Mouse (Mus musculus) CH12.LX (cell line): Measurements from ENCODE around the gene Chchd5. TPM values are rescaled to one million over a fixed set of nuclear protein-coding genes. Genes with fewer than 3 reads are reported as not detected.

ENCODE experiments used
- DNase-seq: peaks from one replicate; pipeline ENCODE4 v3.0.0-alpha.2; 2013; ENCODE audit errors: extremely low read depth
- H3K27ac ChIP-seq: 2 replicates; pipeline ENCODE4 v1.5.1; 2012; ENCODE audit warnings: low read depth, mild to moderate bottlenecking, control low read depth, moderate library complexity; ENCODE audit not compliant: insufficient read depth
- H3K27me3 ChIP-seq: replicated peaks from 2 replicates; pipeline ENCODE3; 2012; ENCODE audit warnings: inconsistent platforms
- H3K36me3 ChIP-seq, 2 experiments: replicated peaks in 1 of 2; 2 replicates each; pipeline versions ENCODE3 to v1.6.1; 2012; ENCODE audit warnings: inconsistent platforms in 1 of 2, low read length in 1 of 2, mild to moderate bottlenecking in 1 of 2, mixed read lengths in 1 of 2, moderate library complexity in 1 of 2; ENCODE audit not compliant: control insufficient read depth in 1 of 2, insufficient read depth in 1 of 2
- H3K4me1 ChIP-seq, 2 experiments: 2 replicates each; pipeline ENCODE4 v1.6.1; 2012; ENCODE audit warnings: inconsistent platforms in 1 of 2, moderate library complexity in 1 of 2; ENCODE audit not compliant: insufficient read depth in 2 of 2, control insufficient read depth in 1 of 2
- H3K4me2 ChIP-seq: 2 replicates; pipeline ENCODE4 v1.6.1; 2012; ENCODE audit warnings: low read depth, mild to moderate bottlenecking, control low read depth; ENCODE audit not compliant: poor library complexity, insufficient read depth, severe bottlenecking
- H3K4me3 ChIP-seq, 3 experiments: fragments of 150-350 bp in 1 of 3; sonication (generic) in 1 of 3; replicated peaks in 1 of 3; 2 replicates each; pipeline versions ENCODE3 to v1.5.1; 2011 to 2012; ENCODE audit warnings: low read depth in 2 of 3, low read length in 2 of 3, mild to moderate bottlenecking in 2 of 3, moderate library complexity in 2 of 3, control low read depth in 1 of 3, improper control_type of control experiment in 1 of 3, inconsistent platforms in 1 of 3, mixed read lengths in 1 of 3; ENCODE audit not compliant: poor library complexity in 1 of 3
- H3K79me2 ChIP-seq: replicated peaks from 2 replicates; pipeline ENCODE4 v1.6.1; 2012; ENCODE audit warnings: mild to moderate bottlenecking, moderate library complexity; ENCODE audit not compliant: control insufficient read depth, poor library complexity, insufficient read depth, severe bottlenecking; ENCODE audit errors: extremely low read depth
- H3K9ac ChIP-seq: 2 replicates; pipeline ENCODE4 v1.6.1; 2012; ENCODE audit warnings: low read depth, mild to moderate bottlenecking, control low read depth, moderate library complexity; ENCODE audit not compliant: insufficient read depth
- H3K9me3 ChIP-seq: replicated peaks from 2 replicates; pipeline ENCODE3; 2012; ENCODE audit warnings: low read length, inconsistent platforms, mixed read lengths
- BHLHE40 ChIP-seq: IDR thresholded peaks from 2 replicates; pipeline ENCODE4 v1.6.1; 2011; ENCODE audit warnings: mild to moderate bottlenecking, low read depth, low read length, improper control_type of control experiment
- CHD2 ChIP-seq: IDR thresholded peaks from 2 replicates; pipeline ENCODE4 v1.6.1; 2011; ENCODE audit warnings: low read length, improper control_type of control experiment
- E2F4 ChIP-seq: IDR thresholded peaks from 2 replicates; pipeline ENCODE4 v1.6.1; 2011; ENCODE audit warnings: low read depth, low read length, improper control_type of control experiment; ENCODE audit not compliant: insufficient replicate concordance
- ELF1 ChIP-seq: IDR thresholded peaks from 2 replicates; pipeline ENCODE4 v1.6.1; 2014; ENCODE audit warnings: low read depth, mild to moderate bottlenecking, inconsistent platforms, low read length, improper control_type of control experiment
- ETS1 ChIP-seq: conservative IDR thresholded peaks from 2 replicates; pipeline ENCODE4 v1.6.1; 2012; ENCODE audit warnings: low read depth, mild to moderate bottlenecking, inconsistent platforms, low read length, improper control_type of control experiment, moderate library complexity
- HCFC1 ChIP-seq: IDR thresholded peaks from 2 replicates; pipeline ENCODE4 v1.6.1; 2012; ENCODE audit warnings: low read depth, mild to moderate bottlenecking, inconsistent platforms, low read length, improper control_type of control experiment
- JUN ChIP-seq: IDR thresholded peaks from 2 replicates; pipeline ENCODE4 v1.6.1; 2011; ENCODE audit warnings: low read depth, mild to moderate bottlenecking, low read length, improper control_type of control experiment, moderate library complexity; ENCODE audit not compliant: insufficient read depth
- JUND ChIP-seq: conservative IDR thresholded peaks from 2 replicates; pipeline ENCODE4 v1.6.1; 2011; ENCODE audit warnings: low read depth, low read length, improper control_type of control experiment
- KAT2A ChIP-seq: IDR thresholded peaks from 2 replicates; pipeline ENCODE4 v1.6.1; 2012; ENCODE audit warnings: low read length, improper control_type of control experiment, inconsistent platforms; ENCODE audit not compliant: insufficient replicate concordance
- MAX ChIP-seq: IDR thresholded peaks from 2 replicates; pipeline ENCODE4 v1.6.1; 2011; ENCODE audit warnings: low read length, improper control_type of control experiment
- MAZ ChIP-seq: IDR thresholded peaks from 2 replicates; pipeline ENCODE4 v1.6.1; 2012; ENCODE audit warnings: low read depth, mild to moderate bottlenecking, inconsistent platforms, low read length, improper control_type of control experiment, moderate library complexity
- MEF2A ChIP-seq: IDR thresholded peaks from 2 replicates; pipeline ENCODE4 v1.6.1; 2014; ENCODE audit warnings: low read depth, mild to moderate bottlenecking, inconsistent platforms, low read length, improper control_type of control experiment, borderline replicate concordance
- MXI1 ChIP-seq: IDR thresholded peaks from 2 replicates; pipeline ENCODE4 v1.6.1; 2011; ENCODE audit warnings: mild to moderate bottlenecking, low read depth, low read length, improper control_type of control experiment
- MYC ChIP-seq: IDR thresholded peaks from 2 replicates; pipeline ENCODE4 v1.6.1; 2011; ENCODE audit warnings: low read depth, mild to moderate bottlenecking, improper control_type of control experiment, low read length
- NELFE ChIP-seq: IDR thresholded peaks from 2 replicates; pipeline ENCODE4 v1.6.1; 2011; ENCODE audit warnings: low read depth, low read length, improper control_type of control experiment
- NRF1 ChIP-seq: IDR thresholded peaks from 2 replicates; pipeline ENCODE4 v1.6.1; 2014; ENCODE audit warnings: low read depth, mild to moderate bottlenecking, inconsistent platforms, low read length, improper control_type of control experiment, moderate library complexity
- PAX5 ChIP-seq: IDR thresholded peaks from 2 replicates; pipeline ENCODE4 v1.6.1; 2012; ENCODE audit warnings: low read length, inconsistent platforms, mixed read lengths
- POLR2A ChIP-seq: IDR thresholded peaks from 2 replicates; pipeline ENCODE4 v1.6.1; 2011; ENCODE audit warnings: low read depth, mild to moderate bottlenecking, improper control_type of control experiment, low read length
- POLR2AphosphoS2 ChIP-seq: IDR thresholded peaks from 2 replicates; pipeline ENCODE4 v1.6.1; 2011; ENCODE audit warnings: low read depth, low read length, improper control_type of control experiment
- RCOR1 ChIP-seq: conservative IDR thresholded peaks from 2 replicates; pipeline ENCODE4 v1.6.1; 2012; ENCODE audit warnings: low read depth, mild to moderate bottlenecking, inconsistent platforms, low read length, improper control_type of control experiment
- SIN3A ChIP-seq: IDR thresholded peaks from 2 replicates; pipeline ENCODE4 v1.6.1; 2012; ENCODE audit warnings: low read length, improper control_type of control experiment, inconsistent platforms
- SMC3 ChIP-seq: IDR thresholded peaks from 2 replicates; pipeline ENCODE4 v1.6.1; 2011; ENCODE audit warnings: low read depth, low read length, improper control_type of control experiment
- TCF12 ChIP-seq: IDR thresholded peaks from 2 replicates; pipeline ENCODE4 v1.6.1; 2014; ENCODE audit warnings: low read depth, mild to moderate bottlenecking, inconsistent platforms, low read length, improper control_type of control experiment
- UBTF ChIP-seq: IDR thresholded peaks from 2 replicates; pipeline ENCODE4 v1.6.1; 2012; ENCODE audit warnings: low read depth, mild to moderate bottlenecking, inconsistent platforms, low read length, improper control_type of control experiment, moderate library complexity
- USF2 ChIP-seq: conservative IDR thresholded peaks from 2 replicates; pipeline ENCODE4 v1.6.1; 2011; ENCODE audit warnings: low read depth, low read length, improper control_type of control experiment
- ZKSCAN1 ChIP-seq: IDR thresholded peaks from 2 replicates; pipeline ENCODE4 v1.6.1; 2012; ENCODE audit warnings: low read depth, inconsistent platforms, low read length, improper control_type of control experiment, borderline replicate concordance
- ZMIZ1 ChIP-seq: IDR thresholded peaks from 2 replicates; pipeline ENCODE4 v1.6.1; 2012; ENCODE audit warnings: low read depth, mild to moderate bottlenecking, inconsistent platforms, low read length, improper control_type of control experiment
- ZNF384 ChIP-seq: IDR thresholded peaks from 2 replicates; pipeline ENCODE4 v1.6.1; 2012; ENCODE audit warnings: low read depth, low read length, improper control_type of control experiment, inconsistent platforms
- dilution Hi-C: fragments of 300-500 bp; cut with MboI; formaldehyde crosslinking; loops from 2 replicates; pipeline ENCODE4 v1.14.3; 2020; ENCODE audit warnings: low sequenced_read_pairs; ENCODE audit not compliant: extremely low pct_unique_long_range_greater_than_20kb, extremely low pct_ligation_motif_present
- in situ Hi-C: fragments of 300-500 bp; cut with MboI; formaldehyde crosslinking; loops from 3 replicates; pipeline ENCODE4 v1.14.3; 2019; ENCODE audit warnings: low sequenced_read_pairs, low pct_ligation_motif_present, low pct_unique_long_range_greater_than_20kb, mixed read lengths
- polyA plus RNA-seq: library from polyadenylated mRNA; unstranded; fragments of >175 nt; gene quantifications from 2 replicates; pipeline ENCODE4 v1.2.1, GENCODE M21; 2012; ENCODE audit warnings: low read depth; ENCODE audit not compliant: insufficient read length
- total RNA-seq, 2 experiments: library from RNA; depleted of rRNA; stranded (reverse); fragments of 300-350 nt in 1 of 2; fragments of >200 nt in 1 of 2; gene quantifications; 2 replicates each; pipeline ENCODE4 v1.2.3; 2012 to 2014

The Chchd5 gene
- total RNA-seq (2012; rRNA removed) (14.3 and 24.1 TPM in 2 replicates), total RNA-seq (2014; rRNA removed) (20.5 and 23.4 TPM in 2 replicates), polyA plus RNA-seq (17.8 and 20.8 TPM in 2 replicates)

DNA sequence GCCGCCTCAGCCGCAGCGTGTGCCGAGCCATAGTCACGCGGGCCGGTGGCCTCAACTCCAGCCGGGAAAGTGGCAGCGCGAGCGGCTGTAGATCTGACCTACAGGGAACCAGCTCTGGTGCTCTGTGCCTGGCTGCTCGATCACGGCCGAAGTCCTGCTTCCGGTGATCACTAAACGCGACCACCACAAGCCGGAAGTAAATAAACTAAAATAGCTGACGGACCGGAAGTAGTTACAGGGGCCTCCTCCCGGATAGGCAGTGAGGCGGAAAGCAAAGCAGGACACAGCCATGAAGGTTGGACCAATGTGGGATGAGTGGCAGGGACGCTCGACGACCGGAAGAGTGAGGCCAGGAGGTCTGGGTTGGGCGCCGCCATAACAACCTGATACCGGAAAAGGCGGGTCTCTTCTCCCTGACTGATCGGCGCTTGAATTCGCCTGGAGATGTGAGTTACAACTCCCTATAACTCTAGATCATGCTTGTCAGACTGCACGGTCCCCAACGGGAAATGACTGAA is at the start of gene Chchd5:
TSS of gene Chchd5 (plus strand) at position 289 of the 518 bp plus-strand sequence.
- TF ChIP-seq ZMIZ1 (peak; percentile 53; the same call in 1 of the 2 replicates), BHLHE40 (0 out of 2 replicates have a peak, but pooled peaks have one; percentile 32), CHD2 (peak; percentile 80), JUN (no peak), E2F4 (peak; percentile 45; the same call in 1 of the 2 replicates), UBTF (peak; percentile 55; the same call in 1 of the 2 replicates), RCOR1 (no peak), SIN3A (peak; percentile 86), JUND (no peak), ETS1 (0 out of 2 replicates have a peak, but pooled peaks have one; percentile 21), MYC (0 out of 2 replicates have a peak, but pooled peaks have one; percentile 50), NELFE (peak; percentile 46; the same call in 1 of the 2 replicates), HCFC1 (peak; percentile 92), SMC3 (no peak), USF2 (no peak), POLR2AphosphoS2 (no peak; the same call in 1 of the 2 replicates), PAX5 (no peak), ELF1 (peak; percentile 93), POLR2A (peak; percentile 68), MEF2A (peak; percentile 81; the same call in 1 of the 2 replicates), KAT2A (peak; percentile 86; the same call in 1 of the 2 replicates), MXI1 (peak; percentile 75), MAZ (no peak), NRF1 (peak; percentile 45; the same call in 1 of the 2 replicates), MAX (peak; percentile 79), ZNF384 (no peak), ZKSCAN1 (no peak), TCF12 (peak; percentile 64)
- in situ Hi-C loops, result no loop called here
- H3K36me3 ChIP-seq, result peaks cover 39 to 70% of the 10 kb centered on the region in 2 experiments

More for the DNA sequence above, at the start of gene Chchd5:
- H3K79me2 ChIP-seq, result 0 out of 2 replicates have a peak, but pooled peaks cover 3% of the 10 kb centered on the region
- peak within 1 kb of the TSS; percentile 78 for H3K9ac ChIP-seq
- dilution Hi-C loops, result no loop called here
- peaks cover 2% of the 10 kb centered on the region for H3K9me3 ChIP-seq
- peak within 1 kb of the TSS; percentile 61 for H3K4me2 ChIP-seq
- H3K4me1 ChIP-seq, result peaks cover 5 to 26% of the 10 kb centered on the region in 2 experiments; a peak in 3 of 4 replicates
- H3K27ac ChIP-seq, result peak within 1 kb of the TSS; percentile 95
- peak; percentile 95 for DNase-seq
- no peaks in the 10 kb centered on the region for H3K27me3 ChIP-seq
- peak within 1 kb of the TSS; percentile 68 to 89 (median 79) for H3K4me3 ChIP-seq
